Mouse (Mus musculus): ENCODE measurements at regions not wholly inside any gene's neighbourhood (a gene's known extent, or its start where the extent isn't known, plus 50 kb on each side); places are given as distances from the start of the nearest gene placed in this dataset.

- Histone ChIP-seq H3K36me3 (no peaks in the 10 kb centered on the region), H3K4me2 (no peak overlapping the region), H3K9ac (no peak overlapping the region), H3K4me3 (no peak overlapping the region), H3K27ac (ENCODE audit: poor library complexity, severe bottlenecking) (no peak overlapping the region), H3K27me3 (replicated peaks) (no peaks in the 10 kb centered on the region), H3K4me1 (replicated peaks) (no peaks in the 10 kb centered on the region), H3K9me3 (replicated peaks) (no peaks in the 10 kb centered on the region)
- ATAC-seq (ENCODE audit: insufficient number of reproducible peaks, low FRiP score), result no peak
- WGBS, result 65% methylated on average over 6 of the region's 6 CpGs
Measured at GRCm38 (mm10) chr11:10689917-10690316, 424.1 kb upstream of the Vwc2 start.

- Histone ChIP-seq H3K4me2 (no peak overlapping the region), H3K4me1 (replicated peaks) (no peaks in the 10 kb centered on the region), H3K27me3 (replicated peaks) (no peaks in the 10 kb centered on the region), H3K4me3 (no peak overlapping the region), H3K9me3 (replicated peaks) (no peaks in the 10 kb centered on the region), H3K27ac (ENCODE audit: poor library complexity, severe bottlenecking) (no peak overlapping the region), H3K36me3 (no peaks in the 10 kb centered on the region), H3K9ac (no peak overlapping the region)
- no peak for ATAC-seq (ENCODE audit: insufficient number of reproducible peaks, low FRiP score)
- 84% methylated on average over 1 of the region's 1 CpGs for WGBS
Measured at GRCm38 (mm10) chr11:10724991-10725390, 389.0 kb upstream of the Vwc2 start.

GRCm38 (mm10) chr11:10728818-10729549, 385.0 kb upstream of the Vwc2 start:
- no peaks in the 10 kb centered on the region for H3K4me1 ChIP-seq (replicated peaks)
- H3K27me3 ChIP-seq (replicated peaks), result no peaks in the 10 kb centered on the region
- 74% methylated on average over 8 of the region's 8 CpGs for WGBS
- no peak overlapping the region for H3K4me3 ChIP-seq
- H3K9me3 ChIP-seq (replicated peaks), result no peaks in the 10 kb centered on the region
- no peak overlapping the region for H3K27ac ChIP-seq (ENCODE audit: poor library complexity, severe bottlenecking)
- peak; percentile 98 for ATAC-seq (ENCODE audit: insufficient number of reproducible peaks, low FRiP score)
- no peak overlapping the region for H3K4me2 ChIP-seq
- H3K36me3 ChIP-seq, result no peaks in the 10 kb centered on the region
- no peak overlapping the region for H3K9ac ChIP-seq
